Mouse (Mus musculus) limb, embryonic 12.5 days (tissue): Measurements from ENCODE around the gene Tacr2. TPM values are rescaled to one million over a fixed set of nuclear protein-coding genes. Genes with fewer than 3 reads are reported as not detected.

ENCODE experiments used
- ATAC-seq: fragments of 200-750 bp; cut with Nextera tagmentation; 2 replicates; pipeline ENCODE4 v1.8.0; 2017; ENCODE audit warnings: low read depth, moderate TSS enrichment; ENCODE audit not compliant: insufficient number of reproducible peaks, insufficient read depth, low FRiP score, low TSS enrichment
- H3K27ac ChIP-seq: fragments of 300-500 bp; sonication (generic); 2 replicates; pipeline ENCODE4 v1.5.1; 2016; ENCODE audit warnings: mild to moderate bottlenecking, moderate library complexity
- H3K27me3 ChIP-seq: fragments of 300-500 bp; sonication (generic); 2 replicates; pipeline ENCODE4 v1.6.1; 2016; ENCODE audit warnings: mild to moderate bottlenecking, moderate library complexity
- H3K36me3 ChIP-seq: fragments of 300-500 bp; sonication (generic); 2 replicates; pipeline ENCODE4 v1.6.1; 2016; ENCODE audit warnings: mild to moderate bottlenecking, moderate library complexity
- H3K4me1 ChIP-seq: fragments of 300-500 bp; sonication (generic); replicated peaks from 2 replicates; pipeline ENCODE4 v1.6.1; 2016
- H3K4me2 ChIP-seq: fragments of 300-500 bp; sonication (generic); 2 replicates; pipeline ENCODE4 v1.6.1; 2016; ENCODE audit warnings: mild to moderate bottlenecking, moderate library complexity
- H3K4me3 ChIP-seq: fragments of 300-500 bp; sonication (generic); replicated peaks from 2 replicates; pipeline ENCODE4 v1.5.1; 2016; ENCODE audit warnings: mild to moderate bottlenecking
- H3K9ac ChIP-seq: fragments of 300-500 bp; sonication (generic); replicated peaks from 2 replicates; pipeline ENCODE4 v1.6.1; 2016; ENCODE audit warnings: mild to moderate bottlenecking, moderate library complexity
- H3K9me3 ChIP-seq: fragments of 300-500 bp; sonication (generic); 2 replicates; pipeline ENCODE4 v1.6.1; 2016; ENCODE audit warnings: mild to moderate bottlenecking, moderate library complexity
- WGBS: fragments of 180-500 bp; shearing (Covaris S2); methylation state at CpG from one replicate; pipeline ENCODE4 v1.1.7; 2016; 5-methylcytosine and 5-hydroxymethylcytosine counted together
- polyA plus RNA-seq: library from polyadenylated mRNA; unstranded; fragments of >200 nt; fragmentation: Nextera tagmentation; extraction: Ambion mirVana; gene quantifications from 2 replicates; pipeline ENCODE4 v1.2.1, GENCODE M21; 2016

The Tacr2 gene
- polyA plus RNA-seq, 1 experiment from 2014 or later, result not detected

- no peak overlapping the region for H3K9ac ChIP-seq
- no peak overlapping the region for H3K4me2 ChIP-seq
- H3K27me3 ChIP-seq, result no peaks in the 10 kb centered on the region
- 0 out of 2 replicates have a peak, but pooled peaks cover 3% of the 10 kb centered on the region for H3K4me1 ChIP-seq
- H3K27ac ChIP-seq, result no peak overlapping the region
- H3K36me3 ChIP-seq, result peaks cover 27% of the 10 kb centered on the region
- H3K4me3 ChIP-seq, result no peak overlapping the region
- no peak for ATAC-seq
- no peaks in the 10 kb centered on the region for H3K9me3 ChIP-seq
- 86% methylated on average over 23 of the region's 23 CpGs for WGBS
Observed at GRCm38 (mm10) chr10:62300006-62300827, 48.0 kb downstream of the Tacr2 start.

DNA sequence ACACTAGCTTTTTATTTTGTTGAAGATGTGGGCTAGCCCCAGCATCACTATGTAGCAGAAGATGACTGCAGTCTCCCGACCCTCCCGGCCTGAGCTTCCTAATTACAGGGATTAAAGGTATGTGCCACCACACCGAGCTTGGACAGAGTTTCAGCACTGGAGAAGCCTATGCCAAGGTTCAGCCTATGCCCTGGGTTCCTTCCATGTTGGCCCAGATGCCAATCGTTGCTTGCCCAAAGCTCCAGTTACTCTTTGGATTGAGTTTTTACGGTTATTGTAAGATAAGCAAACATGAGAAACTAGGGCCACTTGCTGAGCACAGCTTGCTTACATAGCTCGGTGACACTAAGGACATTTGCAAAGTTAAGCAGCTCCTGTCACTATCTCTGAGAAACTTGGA lies 52.9 kb downstream of the Tacr2 start:
- H3K4me2 ChIP-seq, result no peak overlapping the region
- WGBS, result 76% methylated on average over 6 of the region's 6 CpGs
- no peak for ATAC-seq
- H3K4me3 ChIP-seq, result no peak overlapping the region
- H3K27me3 ChIP-seq, result no peaks in the 10 kb centered on the region
- H3K9ac ChIP-seq, result no peak overlapping the region
- H3K9me3 ChIP-seq, result no peaks in the 10 kb centered on the region
- peaks cover 17% of the 10 kb centered on the region; the same call in 1 of the 2 replicates for H3K36me3 ChIP-seq
- H3K4me1 ChIP-seq, result peaks cover 4% of the 10 kb centered on the region; the same call in 1 of the 2 replicates
- no peak overlapping the region for H3K27ac ChIP-seq

DNA sequence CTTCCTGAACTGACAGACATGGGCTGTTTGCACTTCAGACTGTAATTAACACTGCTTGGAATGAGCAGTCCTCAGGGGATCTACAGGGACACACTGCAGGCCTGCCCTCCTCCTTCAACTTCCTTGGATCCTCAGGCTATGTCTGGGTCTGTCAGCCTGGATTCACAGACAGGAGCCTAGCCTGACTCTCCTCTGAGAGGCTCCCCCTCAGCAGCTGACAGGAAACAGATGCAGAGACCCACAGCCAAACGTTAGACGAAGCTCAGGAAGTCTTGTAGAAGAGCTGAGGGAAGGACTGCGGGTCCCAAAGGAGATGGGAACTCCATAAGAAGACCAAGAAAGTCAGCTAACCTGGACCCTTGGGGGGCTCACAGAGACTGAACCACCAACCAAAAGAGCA lies 54.2 kb downstream of the Tacr2 start:
- Histone ChIP-seq H3K36me3 (peaks cover 17% of the 10 kb centered on the region; the same call in 1 of the 2 replicates), H3K9ac (no peak overlapping the region), H3K9me3 (no peaks in the 10 kb centered on the region), H3K27ac (no peak overlapping the region), H3K4me3 (no peak overlapping the region), H3K4me2 (no peak overlapping the region), H3K27me3 (no peaks in the 10 kb centered on the region), H3K4me1 (peaks cover 10% of the 10 kb centered on the region)
- no peak for ATAC-seq
- 25% methylated on average over 3 of the region's 3 CpGs for WGBS

GRCm38 (mm10) chr10:62308896-62309491 lies 56.8 kb downstream of the Tacr2 start:
- 26% methylated on average over 11 of the region's 11 CpGs for WGBS
- Histone ChIP-seq H3K27me3 (no peaks in the 10 kb centered on the region), H3K36me3 (peaks cover 7% of the 10 kb centered on the region; the same call in 1 of the 2 replicates), H3K4me3 (no peak overlapping the region), H3K9ac (no peak overlapping the region), H3K4me1 (peaks cover 18% of the 10 kb centered on the region), H3K27ac (no peak overlapping the region), H3K4me2 (no peak overlapping the region), H3K9me3 (no peaks in the 10 kb centered on the region)
- no peak for ATAC-seq

- no peak for ATAC-seq
- Histone ChIP-seq H3K4me3 (no peak overlapping the region), H3K27me3 (no peaks in the 10 kb centered on the region), H3K27ac (no peak overlapping the region), H3K9me3 (no peaks in the 10 kb centered on the region), H3K36me3 (0 out of 2 replicates have a peak, but pooled peaks cover 1% of the 10 kb centered on the region), H3K4me2 (no peak overlapping the region), H3K9ac (no peak overlapping the region), H3K4me1 (peaks cover 24% of the 10 kb centered on the region)
- 79% methylated on average over 5 of the region's 5 CpGs for WGBS
Observed at GRCm38 (mm10) chr10:62309593-62309992, 57.4 kb downstream of the Tacr2 start.

- Histone ChIP-seq H3K4me1 (peaks cover 27% of the 10 kb centered on the region), H3K4me3 (no peak overlapping the region), H3K4me2 (no peak overlapping the region), H3K27ac (0 out of 2 replicates have a peak overlapping the region, but pooled peaks have one; percentile 23), H3K27me3 (no peaks in the 10 kb centered on the region), H3K36me3 (no peaks in the 10 kb centered on the region), H3K9me3 (no peaks in the 10 kb centered on the region), H3K9ac (no peak overlapping the region)
- 72% methylated on average over 10 of the region's 10 CpGs for WGBS
- no peak for ATAC-seq
Observed at GRCm38 (mm10) chr10:62310259-62311039, 58.2 kb downstream of the Tacr2 start.

DNA sequence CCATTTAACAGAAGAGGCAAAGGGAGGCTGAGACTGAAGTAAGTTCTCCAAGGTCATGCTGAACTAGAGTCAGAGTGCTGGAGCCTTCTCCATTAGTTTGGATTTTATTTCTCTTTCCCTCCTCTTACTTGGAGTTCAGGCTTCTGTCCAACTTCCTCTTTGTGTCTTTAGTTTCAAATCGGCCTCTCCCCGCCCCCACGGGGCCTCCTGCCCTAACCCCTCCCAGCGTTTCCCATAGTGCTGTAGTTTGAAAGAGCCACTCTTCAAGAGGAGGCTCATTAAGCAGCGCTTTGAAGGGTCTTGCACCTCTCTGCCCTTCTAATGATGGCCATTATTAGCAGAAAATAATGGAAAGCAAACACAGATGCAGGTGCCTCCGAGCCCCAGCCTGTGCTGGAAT lies 59.2 kb downstream of the Tacr2 start:
- Histone ChIP-seq H3K36me3 (no peaks in the 10 kb centered on the region), H3K9ac (no peak overlapping the region), H3K9me3 (no peaks in the 10 kb centered on the region), H3K4me2 (no peak overlapping the region), H3K27me3 (no peaks in the 10 kb centered on the region), H3K27ac (no peak overlapping the region), H3K4me3 (no peak overlapping the region), H3K4me1 (peaks cover 27% of the 10 kb centered on the region)
- no peak for ATAC-seq
- WGBS, result 18% methylated on average over 6 of the region's 6 CpGs

DNA sequence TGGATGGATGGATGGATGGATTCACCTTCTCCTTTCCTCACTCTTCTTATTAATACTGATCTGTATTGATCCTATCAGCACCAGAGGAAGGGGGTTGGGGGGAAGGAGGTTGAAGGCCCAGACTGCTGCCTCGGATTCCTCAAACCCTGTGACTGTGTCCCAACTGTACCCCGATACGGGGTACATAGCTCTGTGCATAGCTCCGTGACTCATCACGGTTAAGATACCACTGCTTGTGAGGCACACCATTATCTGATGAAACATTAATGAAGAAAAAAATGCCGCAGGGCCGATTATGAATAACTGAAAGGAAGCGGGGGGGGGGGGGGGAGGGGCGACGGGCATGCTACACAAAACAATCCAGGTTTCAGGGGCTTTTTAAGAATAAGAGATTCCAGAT lies 60.9 kb downstream of the Tacr2 start:
- Histone ChIP-seq H3K27me3 (no peaks in the 10 kb centered on the region), H3K9me3 (no peaks in the 10 kb centered on the region), H3K4me2 (no peak overlapping the region), H3K9ac (no peak overlapping the region), H3K36me3 (no peaks in the 10 kb centered on the region), H3K27ac (no peak overlapping the region), H3K4me1 (peaks cover 23% of the 10 kb centered on the region), H3K4me3 (no peak overlapping the region)
- no peak for ATAC-seq
- 87% methylated on average over 10 of the region's 10 CpGs for WGBS

DNA sequence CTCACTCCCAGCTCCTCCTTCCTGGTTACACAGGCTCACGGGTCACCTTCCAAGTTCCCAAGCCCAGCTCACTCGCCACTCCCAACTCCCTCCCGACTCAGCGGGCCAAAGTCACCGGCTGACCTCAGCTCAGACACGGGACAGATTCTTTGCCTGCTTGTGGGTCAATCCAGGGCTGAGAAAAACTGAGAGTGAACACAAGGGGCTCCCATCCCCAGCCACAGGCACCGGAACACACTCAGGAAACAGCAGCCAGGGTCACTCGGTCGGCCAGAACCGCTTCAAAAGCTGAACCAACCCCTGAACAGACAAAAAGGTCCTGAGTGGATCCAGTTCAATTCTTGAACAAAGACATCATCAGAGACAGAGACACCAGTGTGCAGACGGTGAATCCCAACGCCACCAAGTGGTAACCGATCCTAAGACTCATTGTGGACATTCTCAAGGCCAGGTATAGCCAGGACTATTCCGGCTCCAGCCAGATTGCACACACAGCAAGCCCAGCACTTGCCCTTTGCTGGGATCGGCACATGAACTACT lies 61.7 kb downstream of the Tacr2 start:
- Histone ChIP-seq H3K27ac (no peak overlapping the region), H3K36me3 (no peaks in the 10 kb centered on the region), H3K27me3 (no peaks in the 10 kb centered on the region), H3K4me3 (no peak overlapping the region), H3K9ac (no peak overlapping the region), H3K4me2 (no peak overlapping the region), H3K9me3 (no peaks in the 10 kb centered on the region), H3K4me1 (peaks cover 27% of the 10 kb centered on the region)
- ATAC-seq, result no peak
- WGBS, result 60% methylated on average over 15 of the region's 15 CpGs
